Mouse (Mus musculus) erythroblast, embryonic 14.5 days (primary cell): ENCODE results near the gene Capns2.

Experiments
- GATA1 ChIP-seq: IDR thresholded peaks from 2 replicates; pipeline ENCODE4 v1.6.1; 2012; ENCODE audit warnings: low read length, inconsistent platforms, mixed read lengths
- TAL1 ChIP-seq: IDR thresholded peaks from 3 replicates; pipeline ENCODE4 v1.6.1; 2012; ENCODE audit warnings: low read length, inconsistent platforms, mixed read lengths

- TF ChIP-seq GATA1 = no peak
- TF ChIP-seq TAL1 = no peak
These were observed 44.8 kb upstream of the Capns2 start for GRCm38 (mm10) chr8:92856273-92856986.
